Mouse (Mus musculus): ENCODE data around the gene Palmd.

Gene Palmd

GRCm38 (mm10) chr3:116963213-116963612 lies 5.6 kb downstream of the Palmd start:
- in situ Hi-C loops (cut with MboI; ENCODE audit: low pct_unique_long_range_greater_than_20kb in 1 of 2, low sequenced_read_pairs in 2 of 2, unreplicated experiment in 1 of 2) = no loop called here

GRCm38 (mm10) chr3:116961354-116962142 lies 7.2 kb downstream of the Palmd start:
- in situ Hi-C loops (cut with MboI; ENCODE audit: low pct_unique_long_range_greater_than_20kb in 1 of 2, low sequenced_read_pairs in 2 of 2, unreplicated experiment in 1 of 2) = no loop called here

- in situ Hi-C loops (cut with MboI; ENCODE audit: low pct_unique_long_range_greater_than_20kb in 1 of 2, low sequenced_read_pairs in 2 of 2, unreplicated experiment in 1 of 2) = no loop called here
Observed at GRCm38 (mm10) chr3:116960414-116960813, 8.4 kb downstream of the Palmd start.

GRCm38 (mm10) chr3:116955061-116955460 lies 13.7 kb downstream of the Palmd start:
- in situ Hi-C loops (cut with MboI; ENCODE audit: low pct_unique_long_range_greater_than_20kb in 1 of 2, low sequenced_read_pairs in 2 of 2, unreplicated experiment in 1 of 2) = no loop called here

DNA sequence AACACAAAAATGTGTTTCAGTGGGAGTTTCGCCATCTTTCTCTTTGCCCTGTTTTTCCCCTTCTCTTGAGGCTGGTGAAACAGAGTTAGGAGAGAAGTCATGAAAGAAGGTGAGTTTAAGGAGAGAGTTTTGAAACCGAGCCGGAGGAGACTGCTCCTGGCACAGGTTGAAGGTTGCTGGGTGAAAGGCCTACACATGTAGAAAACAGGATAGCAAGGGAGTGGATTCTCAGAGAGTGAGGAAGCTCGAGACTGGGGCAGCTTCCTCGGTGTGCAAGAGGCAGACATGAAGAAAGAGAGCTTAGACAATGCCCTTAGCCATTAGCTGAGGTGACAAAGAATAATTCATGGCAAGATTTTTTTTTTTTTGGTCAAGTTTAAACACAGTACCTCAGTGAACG lies 15.4 kb downstream of the Palmd start:
- in situ Hi-C loops (cut with MboI; ENCODE audit: low pct_unique_long_range_greater_than_20kb in 1 of 2, low sequenced_read_pairs in 2 of 2, unreplicated experiment in 1 of 2) = no loop called here

DNA sequence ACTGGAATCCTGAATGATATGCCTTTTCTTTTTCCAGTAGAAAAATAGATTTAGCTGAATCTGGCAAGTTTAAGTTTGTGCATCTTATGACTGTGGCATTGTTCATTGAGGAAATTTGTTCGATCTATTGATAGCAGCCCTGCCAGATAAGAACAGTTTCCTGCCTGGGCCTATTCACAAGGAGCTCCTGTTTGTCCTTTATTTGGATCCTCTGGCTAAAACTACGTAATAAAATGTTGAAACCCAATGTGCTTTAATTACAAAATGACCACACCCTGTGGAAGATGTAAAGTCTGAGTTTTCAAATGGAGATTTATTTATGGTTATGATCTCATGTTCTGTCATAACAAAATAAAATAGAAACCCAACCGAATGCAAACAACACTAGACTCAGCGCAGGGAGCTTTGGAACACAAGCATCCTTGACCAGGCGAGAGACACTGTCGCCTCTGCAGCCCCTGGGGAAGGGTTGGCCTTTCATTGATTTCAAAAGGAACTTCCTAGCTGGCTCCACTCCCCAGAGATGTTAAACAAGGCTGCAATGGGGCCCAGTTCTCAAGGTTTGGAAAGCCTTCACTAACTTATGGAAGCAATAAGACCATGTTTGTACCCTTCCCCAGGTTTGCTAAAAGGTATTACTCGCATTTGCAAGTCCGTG lies 16.4 kb downstream of the Palmd start:
- in situ Hi-C loops (cut with MboI; ENCODE audit: low pct_unique_long_range_greater_than_20kb in 1 of 2, low sequenced_read_pairs in 2 of 2, unreplicated experiment in 1 of 2) = no loop called here

- in situ Hi-C loops (cut with MboI; ENCODE audit: low pct_unique_long_range_greater_than_20kb in 1 of 2, low sequenced_read_pairs in 2 of 2, unreplicated experiment in 1 of 2) = no loop called here
Observed at GRCm38 (mm10) chr3:116951489-116951888, 17.3 kb downstream of the Palmd start.

DNA sequence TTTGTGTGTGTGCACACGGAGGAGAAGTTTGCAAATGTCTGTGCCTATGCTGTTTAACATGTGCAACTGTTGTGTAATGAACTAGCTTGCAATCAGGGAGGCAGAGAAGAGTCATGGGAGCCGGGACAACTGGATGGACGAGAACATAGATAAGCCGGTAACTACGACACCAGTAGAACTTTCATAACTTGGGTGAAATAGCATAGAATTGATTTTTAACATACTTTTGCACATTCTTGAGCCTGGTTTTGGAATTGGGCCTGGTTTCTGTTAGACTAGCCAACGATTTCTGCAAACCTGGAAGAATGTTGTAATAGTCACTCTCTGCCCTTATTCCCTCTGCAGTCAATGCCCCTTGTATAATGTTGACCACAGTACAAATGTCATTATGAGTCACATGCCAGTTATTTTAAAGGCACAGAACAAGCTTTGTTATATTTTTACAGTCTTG lies 18.1 kb downstream of the Palmd start:
- in situ Hi-C loops (cut with MboI; ENCODE audit: low pct_unique_long_range_greater_than_20kb in 1 of 2, low sequenced_read_pairs in 2 of 2, unreplicated experiment in 1 of 2) = no loop called here

- in situ Hi-C loops (cut with MboI; ENCODE audit: low pct_unique_long_range_greater_than_20kb in 1 of 2, low sequenced_read_pairs in 2 of 2, unreplicated experiment in 1 of 2) = no loop called here
Observed at GRCm38 (mm10) chr3:116946476-116946875, 22.3 kb downstream of the Palmd start.

DNA sequence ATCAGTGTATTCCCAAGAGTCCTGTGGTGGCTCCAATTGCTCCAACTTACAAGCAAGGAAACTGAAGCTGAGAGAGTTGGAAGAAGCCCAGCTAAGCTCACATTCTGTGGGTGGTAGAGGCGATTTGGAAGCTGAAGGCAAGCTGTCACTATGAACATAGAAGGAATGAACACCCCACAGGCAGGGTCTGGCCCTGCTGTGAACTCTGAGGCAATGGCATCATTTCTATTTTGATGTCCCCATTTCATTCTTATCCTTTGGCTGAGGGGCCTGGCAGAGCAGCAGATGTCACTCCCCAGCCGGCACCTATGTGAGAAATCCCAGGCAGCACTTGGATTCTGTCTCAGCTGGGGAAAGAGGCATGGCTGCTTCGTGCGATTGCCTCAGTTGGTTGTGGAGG lies 25.4 kb downstream of the Palmd start:
- in situ Hi-C loops (cut with MboI; ENCODE audit: low pct_unique_long_range_greater_than_20kb in 1 of 2, low sequenced_read_pairs in 2 of 2, unreplicated experiment in 1 of 2) = no loop called here

- in situ Hi-C loops (cut with MboI; ENCODE audit: low pct_unique_long_range_greater_than_20kb in 1 of 2, low sequenced_read_pairs in 2 of 2, unreplicated experiment in 1 of 2) = no loop called here
Observed at GRCm38 (mm10) chr3:116942751-116943150, 26.0 kb downstream of the Palmd start.

DNA sequence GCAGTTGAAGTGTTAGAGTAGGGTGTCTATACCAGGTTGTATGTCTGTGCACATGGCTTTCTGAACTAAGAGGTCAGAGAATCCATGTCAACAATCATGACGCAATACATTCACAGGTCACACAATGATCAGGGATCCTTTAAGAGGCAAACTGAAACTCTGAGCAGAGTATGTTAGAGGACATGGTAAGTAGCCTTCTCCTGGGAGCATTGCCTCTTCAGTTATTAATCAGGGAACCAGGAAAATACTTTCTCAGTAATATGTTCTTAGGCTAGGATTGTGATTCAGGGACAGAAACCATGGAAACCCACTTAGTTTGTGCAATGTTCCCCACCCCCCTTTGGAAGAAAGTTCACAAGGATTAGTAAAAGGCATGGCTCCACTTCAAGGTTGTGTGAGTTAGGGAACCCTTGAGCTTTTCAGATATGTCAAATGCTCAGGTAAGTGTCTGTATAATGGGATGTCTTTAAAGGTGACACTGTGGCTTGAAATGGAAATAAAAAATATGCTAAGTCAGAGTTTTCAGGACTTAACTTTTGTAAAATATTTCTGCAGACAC lies 27.1 kb downstream of the Palmd start:
- in situ Hi-C loops (cut with MboI; ENCODE audit: low pct_unique_long_range_greater_than_20kb in 1 of 2, low sequenced_read_pairs in 2 of 2, unreplicated experiment in 1 of 2) = no loop called here

DNA sequence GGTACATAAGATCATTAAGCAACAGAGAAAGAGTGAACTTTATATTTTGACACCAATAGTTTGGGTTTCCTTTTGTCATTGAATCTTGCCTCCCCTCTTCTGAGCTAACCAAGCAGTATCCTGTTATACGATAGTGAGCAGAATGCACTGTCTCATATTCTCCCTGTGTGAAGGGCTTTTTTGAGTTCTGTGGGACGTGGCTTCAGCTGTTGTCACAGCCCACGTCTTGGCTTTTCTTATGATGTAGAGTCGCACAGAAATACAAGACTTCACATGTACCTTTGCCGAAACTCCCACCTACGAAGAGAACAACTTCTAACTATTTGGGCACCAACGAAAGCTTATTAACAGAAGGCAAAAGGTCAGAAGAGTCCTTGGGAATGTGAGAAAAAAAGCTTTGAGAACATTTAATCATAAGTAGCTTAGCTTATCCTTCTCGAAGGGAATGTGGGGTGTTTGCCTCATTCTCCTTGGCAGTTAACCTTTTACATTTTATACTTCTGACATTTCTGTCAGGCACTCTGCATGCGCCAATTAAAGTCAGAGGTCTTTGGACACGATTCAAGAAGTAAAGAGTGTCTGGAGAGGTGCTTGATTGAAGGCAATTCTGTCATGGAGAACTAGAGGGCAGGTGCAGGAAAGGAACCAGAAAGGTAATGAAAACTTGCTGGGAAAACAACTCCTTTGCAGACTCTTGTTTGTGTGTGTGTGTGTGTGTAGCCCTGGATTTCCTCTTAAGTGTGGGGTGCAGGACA lies 27.8 kb downstream of the Palmd start:
- in situ Hi-C loops (cut with MboI; ENCODE audit: low pct_unique_long_range_greater_than_20kb in 1 of 2, low sequenced_read_pairs in 2 of 2, unreplicated experiment in 1 of 2) = no loop called here

DNA sequence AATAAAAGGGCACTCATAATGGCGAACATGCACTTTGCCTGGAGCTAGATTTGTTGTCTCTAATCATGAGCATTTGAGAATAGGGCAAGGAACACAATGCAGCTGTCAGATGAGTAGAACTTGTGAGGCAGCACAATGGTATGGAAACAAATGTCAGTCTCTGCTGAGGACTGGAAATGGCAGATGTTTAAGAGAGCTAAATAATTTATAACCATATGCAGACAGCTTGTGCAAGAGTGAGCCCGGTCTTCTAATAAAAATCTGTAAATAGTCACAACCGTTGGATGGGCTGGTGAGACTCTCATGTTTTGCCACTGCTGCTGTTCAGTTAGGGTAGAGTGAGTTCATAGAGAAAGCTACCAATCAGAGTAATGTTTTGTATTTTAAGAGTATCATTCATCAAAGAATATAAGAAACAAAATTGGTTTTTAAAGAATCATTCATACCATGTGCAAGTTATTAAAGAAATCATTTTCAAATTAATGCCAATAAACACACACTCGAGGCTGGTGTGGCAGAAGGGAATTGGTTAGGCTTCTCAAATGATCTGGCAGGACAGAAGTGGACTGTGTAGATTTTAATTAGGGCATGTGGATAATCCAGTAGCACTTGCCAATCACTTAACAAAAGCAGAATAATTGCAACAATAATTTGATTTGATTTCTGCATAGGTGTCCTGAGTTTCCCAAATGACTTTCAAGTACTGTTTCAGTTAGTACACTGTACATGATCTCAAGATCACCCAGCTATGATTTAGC lies 31.7 kb downstream of the Palmd start:
- in situ Hi-C loops (cut with MboI; ENCODE audit: low pct_unique_long_range_greater_than_20kb in 1 of 2, low sequenced_read_pairs in 2 of 2, unreplicated experiment in 1 of 2) = no loop called here

DNA sequence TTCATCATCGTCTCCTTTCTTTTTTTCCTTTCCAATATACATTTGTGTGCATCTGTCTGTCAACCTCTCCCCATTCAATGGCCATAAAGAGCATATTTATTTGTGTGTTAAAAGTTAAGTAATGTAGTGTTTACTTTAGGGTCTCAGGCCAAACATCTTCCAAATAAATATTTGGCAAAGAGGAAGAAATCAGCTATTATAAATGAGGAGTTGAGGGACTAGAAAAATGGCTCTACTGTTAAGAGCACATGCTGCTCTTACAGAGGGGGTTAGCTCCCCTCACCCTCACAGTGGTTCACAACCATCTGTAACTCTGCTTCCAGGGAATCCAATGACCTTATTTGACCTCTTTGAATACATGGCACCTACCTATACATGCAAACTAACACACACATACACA lies 35.6 kb downstream of the Palmd start:
- in situ Hi-C loops (cut with MboI; ENCODE audit: low pct_unique_long_range_greater_than_20kb in 1 of 2, low sequenced_read_pairs in 2 of 2, unreplicated experiment in 1 of 2) = no loop called here

GRCm38 (mm10) chr3:116928994-116929393 lies 39.8 kb downstream of the Palmd start:
- in situ Hi-C loops (cut with MboI; ENCODE audit: low pct_unique_long_range_greater_than_20kb in 1 of 2, low sequenced_read_pairs in 2 of 2, unreplicated experiment in 1 of 2) = no loop called here

- in situ Hi-C loops (cut with MboI; ENCODE audit: low pct_unique_long_range_greater_than_20kb in 1 of 2, low sequenced_read_pairs in 2 of 2, unreplicated experiment in 1 of 2) = loop anchor here (25.0 kb wide), 2 partner anchors 139 to 514 kb away; no protein-coding TSS in a partner anchor
Observed at GRCm38 (mm10) chr3:116923042-116923441, 45.7 kb downstream of the Palmd start.

- in situ Hi-C loops (cut with MboI; ENCODE audit: low pct_unique_long_range_greater_than_20kb in 1 of 2, low sequenced_read_pairs in 2 of 2, unreplicated experiment in 1 of 2) = loop anchor here (25.0 kb wide), 2 partner anchors 141 to 516 kb away; no protein-coding TSS in a partner anchor
Observed at GRCm38 (mm10) chr3:116921535-116921934, 47.3 kb downstream of the Palmd start.

Data from mouse embryonic stem cell (cell line).